Mouse (Mus musculus): ENCODE measurements around the gene Prr5.

DNA sequence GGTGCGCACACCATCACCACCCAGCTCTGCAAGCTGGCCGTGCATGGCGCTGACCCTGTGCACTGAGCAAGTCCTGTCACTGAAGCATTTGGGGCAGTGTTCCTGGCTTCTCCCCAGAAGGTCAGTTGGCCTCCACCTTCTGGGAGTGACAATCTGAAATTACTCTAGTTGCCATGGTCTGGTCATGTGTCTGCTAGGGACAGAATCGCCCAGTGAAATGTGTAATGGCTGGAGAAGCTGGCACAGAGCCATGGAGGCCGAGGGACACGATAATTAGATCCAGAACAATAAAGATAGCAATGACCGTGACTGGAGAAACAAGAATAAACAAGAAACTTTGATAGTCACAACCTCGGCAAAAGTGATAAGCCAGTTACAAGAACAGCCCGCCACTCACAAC, 44.5 kb upstream of the Prr5 start:
- TF ChIP-seq CTCF (IDR thresholded peaks at IDR 0.05; ENCODE audit: low read depth) (no peak), EP300 (IDR thresholded peaks at IDR 0.05; ENCODE audit: low read depth) (no peak)
